Mouse (Mus musculus): ENCODE measurements around the gene Steap4.

DNA sequence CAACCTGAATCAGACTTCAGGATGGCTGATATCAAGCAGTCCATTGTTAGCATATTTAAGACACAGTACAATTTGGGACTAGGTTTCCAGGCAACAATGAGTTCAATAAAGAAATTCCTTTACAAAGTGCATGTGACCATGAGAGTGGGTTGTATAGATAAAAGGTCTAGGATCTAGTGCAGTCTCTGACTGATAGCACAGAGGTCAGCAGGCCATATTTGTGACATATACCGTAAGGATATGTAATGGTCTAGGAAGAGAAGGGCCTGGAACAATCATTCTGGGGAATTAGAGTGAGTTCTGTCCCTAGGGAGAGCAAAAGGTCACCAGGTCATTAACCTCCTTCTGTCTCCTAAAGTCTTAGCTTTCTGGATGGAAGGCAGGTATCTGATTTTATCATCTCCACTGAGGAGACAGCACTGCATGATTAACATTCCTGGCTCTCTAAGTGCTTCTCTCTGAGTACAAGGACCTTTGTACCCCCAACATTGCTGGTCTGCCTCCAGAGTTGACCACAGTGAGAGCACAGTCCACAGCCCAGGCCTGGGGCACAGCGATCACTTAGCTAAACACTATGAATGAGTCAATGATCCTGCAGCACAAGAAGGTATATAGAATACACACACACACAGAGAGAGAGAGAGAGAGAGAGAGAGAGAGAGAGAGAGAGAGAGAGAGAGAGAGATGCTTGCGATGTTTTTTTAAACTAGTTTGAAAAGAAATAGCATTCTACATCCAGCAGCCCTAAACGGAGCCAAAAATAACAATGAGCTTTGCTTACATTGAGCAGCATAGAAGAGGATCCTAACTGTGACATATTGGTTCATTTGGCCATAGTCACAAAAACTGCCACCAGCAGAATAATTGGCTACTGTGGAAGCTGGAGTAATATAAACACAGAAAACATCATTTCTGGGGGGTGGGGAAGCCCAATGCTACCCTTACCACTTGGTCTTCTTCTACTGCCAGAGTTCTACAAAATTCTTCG lies 27.7 kb upstream of the Steap4 start:
- no peak for TF ChIP-seq FLI1 (IDR thresholded peaks at IDR 0.05; ENCODE audit: low read length)
- TF ChIP-seq GATA1 (IDR thresholded peaks at IDR 0.05; ENCODE audit: borderline replicate concordance, low read length), result no peak

Data from megakaryocyte, embryonic 14.5 days (primary cell).